Mouse (Mus musculus) hindbrain, embryonic 15.5 days (tissue): ENCODE results near the gene Med15. TPM values are rescaled to one million over a fixed set of nuclear protein-coding genes. Genes with fewer than 3 reads are reported as not detected.
A peak's percentile ranks its signal among the peaks of the same experiment; 100 is the strongest.

Experiments used
- ATAC-seq: fragments of 200-750 bp; cut with Nextera tagmentation; 2 replicates; pipeline ENCODE4 v1.8.0; 2017; ENCODE audit warnings: low read depth, moderate number of reproducible peaks, moderate TSS enrichment; ENCODE audit not compliant: low FRiP score
- H3K27ac ChIP-seq: fragments of 300-500 bp; sonication (generic); replicated peaks from 2 replicates; pipeline ENCODE4 v1.5.1; 2015; ENCODE audit warnings: mild to moderate bottlenecking, inconsistent platforms
- H3K27me3 ChIP-seq: fragments of 300-500 bp; sonication (generic); 2 replicates; pipeline ENCODE4 v1.6.1; 2015; ENCODE audit warnings: control low read depth, inconsistent platforms
- H3K36me3 ChIP-seq: fragments of 300-500 bp; sonication (generic); 2 replicates; pipeline ENCODE4 v1.6.1; 2015; ENCODE audit warnings: control low read depth, inconsistent platforms
- H3K4me1 ChIP-seq: fragments of 300-500 bp; sonication (generic); replicated peaks from 2 replicates; pipeline ENCODE4 v1.6.1; 2015; ENCODE audit warnings: control low read depth, inconsistent platforms
- H3K4me2 ChIP-seq: fragments of 300-500 bp; sonication (generic); 2 replicates; pipeline ENCODE4 v1.6.1; 2015; ENCODE audit warnings: moderate library complexity, mild to moderate bottlenecking, inconsistent platforms
- H3K4me3 ChIP-seq: fragments of 300-500 bp; sonication (generic); 2 replicates; pipeline ENCODE4 v1.5.1; 2015; ENCODE audit warnings: mild to moderate bottlenecking, inconsistent platforms
- H3K9ac ChIP-seq: fragments of 300-500 bp; sonication (generic); 2 replicates; pipeline ENCODE4 v1.6.1; 2015; ENCODE audit warnings: inconsistent platforms
- H3K9me3 ChIP-seq: fragments of 300-500 bp; sonication (generic); 2 replicates; pipeline ENCODE4 v1.6.1; 2016; ENCODE audit warnings: control low read depth, inconsistent platforms
- WGBS: fragments of 180-500 bp; shearing (Covaris S2); methylation state at CpG from one replicate; pipeline ENCODE4 v1.1.7; 2015; 5-methylcytosine and 5-hydroxymethylcytosine counted together
- polyA plus RNA-seq: library from polyadenylated mRNA; unstranded; fragments of >200 nt; fragmentation: Nextera tagmentation; extraction: Ambion mirVana; gene quantifications from 2 replicates; pipeline ENCODE4 v1.2.1, GENCODE M21; 2015

Gene Med15
- polyA plus RNA-seq, 1 experiment from 2014 or later: 54.2 TPM

DNA sequence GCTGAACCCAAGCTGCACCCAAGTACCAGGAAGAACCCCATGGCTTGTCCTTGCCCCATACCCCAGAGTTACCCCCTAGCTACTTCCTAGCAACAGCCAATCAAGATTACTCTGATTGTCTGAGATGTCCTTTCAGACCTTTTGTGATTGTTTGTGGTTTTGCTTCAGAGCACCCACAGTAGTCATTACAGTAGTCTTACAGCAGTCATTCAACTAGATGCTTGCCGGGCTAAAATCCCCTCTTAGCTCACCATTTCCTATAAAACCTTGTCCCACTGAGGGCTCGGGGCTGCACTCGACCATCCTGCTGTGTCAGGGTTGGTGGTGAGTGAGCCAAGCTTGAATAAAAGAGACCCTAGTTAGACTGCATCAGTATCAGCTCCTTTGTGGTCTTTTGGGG, 37.8 kb downstream of the Med15 start:
- 90% methylated on average over 3 of the region's 3 CpGs for WGBS
- no peak for ATAC-seq
- no peaks in the 10 kb centered on the region for H3K27me3 ChIP-seq
- H3K27ac ChIP-seq: no peak overlapping the region
- H3K4me2 ChIP-seq: no peak overlapping the region
- no peak overlapping the region for H3K9ac ChIP-seq
- H3K4me3 ChIP-seq: no peak overlapping the region
- H3K4me1 ChIP-seq: no peaks in the 10 kb centered on the region
- peaks cover 34% of the 10 kb centered on the region for H3K36me3 ChIP-seq
- no peaks in the 10 kb centered on the region for H3K9me3 ChIP-seq

DNA sequence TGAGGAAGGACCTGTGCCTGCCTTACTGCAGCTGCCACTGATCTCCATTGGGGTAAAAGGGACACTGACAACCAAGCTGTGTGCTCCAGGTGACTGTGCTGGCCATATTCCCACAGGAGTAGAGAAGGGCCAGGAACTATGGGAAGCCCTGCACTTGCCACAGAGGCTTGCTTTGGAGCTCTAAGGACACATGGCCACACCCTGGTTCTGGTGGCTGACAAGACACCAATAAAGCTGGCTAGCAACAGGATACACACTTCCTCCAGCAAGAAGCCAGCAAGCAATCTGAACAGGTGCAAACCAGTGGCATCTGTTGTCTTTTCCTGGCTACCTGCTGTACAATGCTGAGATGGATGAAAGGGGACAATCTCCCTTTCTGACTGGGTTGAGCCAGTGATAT, 62.8 kb downstream of the Med15 start:
- H3K9me3 ChIP-seq: no peaks in the 10 kb centered on the region
- peaks cover 47% of the 10 kb centered on the region for H3K36me3 ChIP-seq
- no peaks in the 10 kb centered on the region for H3K4me1 ChIP-seq
- H3K27ac ChIP-seq: no peak overlapping the region
- H3K27me3 ChIP-seq: no peaks in the 10 kb centered on the region
- ATAC-seq: no peak
- no peak overlapping the region for H3K9ac ChIP-seq
- no peak overlapping the region for H3K4me2 ChIP-seq
- no peak overlapping the region for H3K4me3 ChIP-seq

DNA sequence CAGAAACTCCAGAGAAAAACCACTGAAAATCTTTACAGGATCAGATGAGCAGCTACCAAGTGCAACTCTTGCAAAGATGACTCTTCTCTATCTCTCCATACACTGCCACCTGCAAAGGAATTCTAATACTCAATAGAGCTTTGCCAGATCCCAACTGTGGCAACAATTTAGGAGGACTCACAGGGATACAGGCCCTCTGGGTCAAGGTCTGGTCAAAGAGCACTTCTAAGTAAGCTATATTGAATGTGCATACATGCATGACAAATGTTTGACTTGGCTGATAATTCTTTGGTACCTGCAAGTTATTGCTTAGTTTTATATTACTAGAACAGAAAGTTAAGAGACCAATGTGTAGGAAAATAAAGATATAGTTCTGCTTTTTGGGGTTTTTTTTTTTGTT, 67.1 kb downstream of the Med15 start:
- H3K9ac ChIP-seq: no peak overlapping the region
- H3K4me1 ChIP-seq: no peaks in the 10 kb centered on the region
- peaks cover 30% of the 10 kb centered on the region for H3K36me3 ChIP-seq
- no peaks in the 10 kb centered on the region for H3K9me3 ChIP-seq
- no peak for ATAC-seq
- no peak overlapping the region for H3K4me3 ChIP-seq
- no peak overlapping the region for H3K4me2 ChIP-seq
- H3K27ac ChIP-seq: no peak overlapping the region
- no peaks in the 10 kb centered on the region for H3K27me3 ChIP-seq

- no peak overlapping the region for H3K27ac ChIP-seq
- H3K4me3 ChIP-seq: no peak overlapping the region
- no peak overlapping the region for H3K4me2 ChIP-seq
- H3K9me3 ChIP-seq: no peaks in the 10 kb centered on the region
- WGBS: 93% methylated on average over 5 of the region's 5 CpGs
- H3K27me3 ChIP-seq: no peaks in the 10 kb centered on the region
- no peaks in the 10 kb centered on the region for H3K4me1 ChIP-seq
- peaks cover 58% of the 10 kb centered on the region for H3K36me3 ChIP-seq
- H3K9ac ChIP-seq: no peak overlapping the region
- no peak for ATAC-seq
Measured at GRCm38 (mm10) chr16:17656212-17656871, 76.3 kb downstream of the Med15 start.

GRCm38 (mm10) chr16:17654188-17654795, 78.4 kb downstream of the Med15 start:
- H3K9me3 ChIP-seq: no peaks in the 10 kb centered on the region
- H3K27me3 ChIP-seq: no peaks in the 10 kb centered on the region
- ATAC-seq: no peak
- no peak overlapping the region for H3K9ac ChIP-seq
- WGBS: 86% methylated on average over 4 of the region's 4 CpGs
- no peaks in the 10 kb centered on the region for H3K4me1 ChIP-seq
- H3K36me3 ChIP-seq: peaks cover 56% of the 10 kb centered on the region
- no peak overlapping the region for H3K4me2 ChIP-seq
- no peak overlapping the region for H3K27ac ChIP-seq
- H3K4me3 ChIP-seq: no peak overlapping the region

DNA sequence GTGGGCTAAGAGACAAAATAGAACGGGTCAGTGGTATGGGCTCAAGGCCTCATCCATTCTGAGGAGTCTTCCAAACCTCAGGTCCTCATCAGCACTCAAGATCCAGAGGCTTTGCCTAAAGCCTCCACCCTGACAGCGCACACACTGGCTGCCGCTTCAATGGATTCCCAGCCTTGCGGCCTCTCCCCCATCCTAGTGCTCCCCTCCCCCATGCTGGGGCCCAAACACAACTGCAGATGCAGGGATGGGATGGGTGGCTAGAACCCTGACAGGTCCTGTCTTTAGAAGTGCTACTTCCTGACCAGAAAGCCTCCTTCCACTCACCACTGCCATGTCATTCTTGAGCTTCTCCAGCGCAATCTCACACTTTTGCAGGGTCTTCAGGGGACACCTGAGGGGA, 79.1 kb downstream of the Med15 start:
- Histone ChIP-seq H3K36me3 (peaks cover 60% of the 10 kb centered on the region), H3K4me2 (no peak overlapping the region), H3K9me3 (no peaks in the 10 kb centered on the region), H3K4me3 (no peak overlapping the region), H3K4me1 (no peaks in the 10 kb centered on the region), H3K27ac (no peak overlapping the region), H3K9ac (no peak overlapping the region), H3K27me3 (no peaks in the 10 kb centered on the region)
- no peak for ATAC-seq
- 94% methylated on average over 5 of the region's 5 CpGs for WGBS

DNA sequence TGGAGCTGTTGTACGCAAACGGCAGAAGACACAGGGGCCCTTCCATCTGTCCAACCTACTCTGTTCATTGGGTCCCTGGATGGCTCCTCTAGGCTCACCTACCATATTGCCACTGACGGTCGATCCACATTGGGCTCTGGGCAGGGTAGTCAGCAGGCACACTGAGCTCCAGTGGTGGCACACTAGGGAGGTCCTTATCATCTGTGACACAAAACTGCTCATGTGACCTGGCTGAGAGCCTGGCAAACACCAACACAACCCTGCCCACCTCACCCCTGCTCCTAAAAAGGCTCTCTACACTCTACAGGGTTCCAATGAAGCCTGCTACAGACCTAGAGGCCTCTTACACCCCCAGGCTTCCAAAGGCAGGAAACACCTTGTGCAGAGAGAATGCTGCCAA, 80.1 kb downstream of the Med15 start:
- ATAC-seq: no peak
- H3K27ac ChIP-seq: no peak overlapping the region
- H3K36me3 ChIP-seq: peaks cover 56% of the 10 kb centered on the region
- H3K9ac ChIP-seq: no peak overlapping the region
- no peaks in the 10 kb centered on the region for H3K27me3 ChIP-seq
- no peaks in the 10 kb centered on the region for H3K4me1 ChIP-seq
- H3K4me2 ChIP-seq: no peak overlapping the region
- WGBS: 88% methylated on average over 4 of the region's 4 CpGs
- no peak overlapping the region for H3K4me3 ChIP-seq
- H3K9me3 ChIP-seq: no peaks in the 10 kb centered on the region

DNA sequence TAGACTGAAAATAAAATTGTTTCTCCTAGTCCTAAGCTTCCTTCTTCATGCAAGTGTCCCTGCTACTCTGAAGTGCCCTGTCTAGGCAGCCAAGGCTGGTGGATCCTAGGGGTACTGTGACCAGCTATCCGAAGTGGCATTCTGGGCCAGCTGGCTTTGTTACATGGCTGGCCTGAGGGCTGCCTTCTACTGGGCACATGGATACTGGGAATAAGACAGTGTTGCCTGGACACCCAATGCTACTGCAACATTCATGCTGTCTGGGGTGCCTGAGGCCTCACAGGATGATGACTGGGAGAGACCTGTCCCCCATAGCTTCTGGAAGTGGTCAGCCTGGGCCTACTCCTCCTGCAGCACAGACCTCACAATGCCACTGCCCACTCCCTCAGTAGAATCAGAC, 82.0 kb downstream of the Med15 start:
- Histone ChIP-seq H3K27me3 (no peaks in the 10 kb centered on the region), H3K9me3 (no peaks in the 10 kb centered on the region), H3K27ac (no peak overlapping the region), H3K9ac (no peak overlapping the region), H3K4me3 (no peak overlapping the region), H3K4me2 (no peak overlapping the region), H3K4me1 (peaks cover 12% of the 10 kb centered on the region), H3K36me3 (peaks cover 53% of the 10 kb centered on the region)
- no peak for ATAC-seq
- WGBS: 96% methylated on average over 1 of the region's 1 CpGs

DNA sequence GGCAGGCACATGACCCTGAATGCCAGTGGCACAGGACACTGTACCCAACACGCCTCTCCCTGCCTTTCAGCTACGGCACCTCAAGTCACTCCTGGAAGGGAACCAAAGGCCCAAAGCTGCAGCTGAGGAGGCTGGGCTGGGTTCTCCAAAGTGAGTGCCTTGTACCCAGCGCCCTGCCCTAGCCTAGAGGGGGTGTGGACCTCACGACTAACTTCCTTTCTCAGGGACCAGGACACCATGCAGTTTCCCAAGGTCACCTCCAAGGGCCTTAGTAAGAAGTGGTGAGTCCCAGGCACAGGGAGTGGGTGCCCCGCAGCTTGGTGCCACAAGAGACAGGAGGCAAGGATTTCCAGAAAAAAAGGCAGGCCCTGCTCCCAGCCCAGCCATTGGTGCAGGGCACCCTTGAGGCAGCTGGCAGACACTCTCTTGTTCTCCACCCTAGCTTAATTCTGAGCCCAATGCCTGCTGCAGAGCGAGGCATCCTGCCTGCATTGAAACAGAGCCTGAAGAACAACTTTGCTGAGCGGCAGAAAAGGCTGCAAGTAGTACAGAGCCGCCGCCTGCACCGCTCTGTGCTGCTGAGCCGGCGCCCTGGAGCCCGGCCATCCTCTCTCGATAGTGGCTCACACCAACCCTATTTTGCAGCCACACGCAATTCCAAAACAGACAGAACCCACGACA, 82.6 kb downstream of the Med15 start:
- no peak overlapping the region for H3K9ac ChIP-seq
- H3K9me3 ChIP-seq: no peaks in the 10 kb centered on the region
- H3K4me1 ChIP-seq: peaks cover 12% of the 10 kb centered on the region
- no peaks in the 10 kb centered on the region for H3K27me3 ChIP-seq
- 83% methylated on average over 16 of the region's 16 CpGs for WGBS
- H3K36me3 ChIP-seq: peaks cover 47% of the 10 kb centered on the region
- no peak for ATAC-seq
- no peak overlapping the region for H3K4me3 ChIP-seq
- H3K4me2 ChIP-seq: no peak overlapping the region
- no peak overlapping the region for H3K27ac ChIP-seq

- Histone ChIP-seq H3K36me3 (peaks cover 28% of the 10 kb centered on the region), H3K27ac (no peak overlapping the region), H3K4me3 (peak overlapping the region; percentile 58; the same call in 1 of the 2 replicates), H3K27me3 (no peaks in the 10 kb centered on the region), H3K4me1 (peaks cover 12% of the 10 kb centered on the region), H3K9me3 (no peaks in the 10 kb centered on the region), H3K4me2 (peak overlapping the region; percentile 79), H3K9ac (0 out of 2 replicates have a peak overlapping the region, but pooled peaks have one; percentile 1)
- no peak for ATAC-seq
- WGBS: 82% methylated on average over 10 of the region's 10 CpGs
Measured at GRCm38 (mm10) chr16:17647566-17648340, 84.9 kb downstream of the Med15 start.

GRCm38 (mm10) chr16:17647156-17647555, 85.5 kb downstream of the Med15 start:
- Histone ChIP-seq H3K4me3 (peak overlapping the region; percentile 58), H3K27me3 (no peaks in the 10 kb centered on the region), H3K4me2 (peak overlapping the region; percentile 79), H3K9ac (0 out of 2 replicates have a peak overlapping the region, but pooled peaks have one; percentile 1), H3K9me3 (no peaks in the 10 kb centered on the region), H3K4me1 (peaks cover 12% of the 10 kb centered on the region), H3K36me3 (peaks cover 28% of the 10 kb centered on the region), H3K27ac (no peak overlapping the region)
- 10% methylated on average over 1 of the region's 1 CpGs for WGBS
- ATAC-seq: no peak
